Mouse (Mus musculus) c-Kit-negative CD71-positive TER-119-positive erythroid progenitor cells, embryonic 14.5 days (primary cell): ENCODE data around the gene Dhx16.

Source experiments
- DNase-seq: peaks from one replicate; pipeline ENCODE4 v3.0.0-alpha.2; 2013; ENCODE audit warnings: low read depth, low spot score

Dhx16 gene

GRCm38 (mm10) chr17:35896781-35897643 is 17.4 kb downstream of the Dhx16 start, which contains the start of gene 2310061I04Rik:
Gene 2310061I04Rik, minus strand, starts transcription at chr17:35897431.
- DNase-seq, result peak; percentile 76

- no peak for DNase-seq
These were observed 18.3 kb downstream of the Dhx16 start for GRCm38 (mm10) chr17:35897644-35898573.

- no peak for DNase-seq
These were observed 21.0 kb downstream of the Dhx16 start for GRCm38 (mm10) chr17:35900636-35901035.

- no peak for DNase-seq
These were observed 23.8 kb downstream of the Dhx16 start for GRCm38 (mm10) chr17:35903343-35903991.

- no peak for DNase-seq
These were observed 24.4 kb downstream of the Dhx16 start for GRCm38 (mm10) chr17:35903992-35904355.

GRCm38 (mm10) chr17:35905587-35905986 is 26.0 kb downstream of the Dhx16 start:
- DNase-seq, result no peak

GRCm38 (mm10) chr17:35907609-35908008 is 28.0 kb downstream of the Dhx16 start:
- DNase-seq, result no peak

GRCm38 (mm10) chr17:35909186-35909918 is 29.7 kb downstream of the Dhx16 start:
- no peak for DNase-seq

GRCm38 (mm10) chr17:35909919-35910369 is 30.3 kb downstream of the Dhx16 start, which contains the start of gene Atat1:
Gene Atat1, minus strand, starts transcription at chr17:35910075.
- peak; percentile 91 for DNase-seq

GRCm38 (mm10) chr17:35914975-35915374 is 35.4 kb downstream of the Dhx16 start:
- DNase-seq, result no peak

- DNase-seq, result no peak
These were observed 36.1 kb downstream of the Dhx16 start for GRCm38 (mm10) chr17:35915538-35916296.

GRCm38 (mm10) chr17:35916297-35917142 is 36.9 kb downstream of the Dhx16 start, which contains the start of the genes Mrps18b and Ppp1r10:
Gene Mrps18b, minus strand, starts transcription at chr17:35916389.
Gene Ppp1r10, plus strand, starts transcription at chr17:35916434.
- peak; percentile 96 for DNase-seq

- no peak for DNase-seq
These were observed 37.5 kb downstream of the Dhx16 start for GRCm38 (mm10) chr17:35917143-35917462.

- peak; percentile 58 for DNase-seq
These were observed 38.0 kb downstream of the Dhx16 start for GRCm38 (mm10) chr17:35917463-35918251.

- DNase-seq, result no peak
These were observed 38.8 kb downstream of the Dhx16 start for GRCm38 (mm10) chr17:35918276-35919059.

- peak; percentile 98 for DNase-seq
These were observed 39.6 kb downstream of the Dhx16 start for GRCm38 (mm10) chr17:35919060-35919715.

GRCm38 (mm10) chr17:35919864-35920301 is 40.3 kb downstream of the Dhx16 start:
- DNase-seq, result peak; percentile 69
